Mouse (Mus musculus): ENCODE measurements at regions not wholly inside any gene's neighbourhood (a gene's known extent, or its start where the extent isn't known, plus 50 kb on each side); places are given as distances from the start of the nearest gene placed in this dataset.
"Not testable (repeated sequence)": the region's sequence is repeated elsewhere in the genome, so short reads cannot be mapped to it uniquely, and the experiment has no call there.

DNA sequence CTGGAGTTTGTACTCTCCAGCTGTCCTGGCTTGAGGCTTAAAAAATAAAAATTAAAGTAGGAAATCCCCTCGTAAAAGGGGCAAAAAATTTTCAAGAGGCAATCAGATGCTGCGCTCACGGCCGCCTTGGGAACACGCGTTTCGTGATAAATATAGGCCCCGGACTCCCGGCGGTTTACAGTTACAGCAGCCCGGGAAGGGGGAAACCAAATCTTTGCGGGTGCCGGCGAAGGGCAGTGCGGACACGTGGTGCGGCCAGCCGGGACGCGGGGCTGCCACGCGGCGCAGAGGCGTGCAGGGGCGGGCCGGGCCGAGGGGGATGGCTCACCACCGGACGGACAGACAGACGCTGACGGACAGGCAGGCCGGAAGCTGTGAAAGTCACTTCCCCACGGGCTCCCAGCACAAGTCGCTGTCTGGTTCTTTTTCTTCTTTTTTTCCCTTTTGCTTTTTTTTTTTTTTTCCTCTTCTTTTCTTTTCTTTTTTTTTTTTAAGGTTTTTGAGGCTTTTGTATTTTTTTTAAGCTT, 1427.6 kb upstream of the Pcdh20 start:
- not testable (repeated sequence) for TF ChIP-seq POLR2A (IDR thresholded peaks at IDR 0.05; ENCODE audit: borderline replicate concordance, insufficient read depth, low read length); CTCF (IDR thresholded peaks at IDR 0.05; ENCODE audit: borderline replicate concordance, insufficient read depth, low read depth, low read length)

All from cerebellum, adult 2 months (tissue).